Mouse (Mus musculus) layer of hippocampus, adult 18-20 months (tissue): ENCODE measurements around the gene Prkce. TPM values are rescaled to one million over a fixed set of nuclear protein-coding genes. Genes with fewer than 3 reads are reported as not detected.

Experiments
- DNase-seq, 2 experiments: peaks; one replicate each; pipeline ENCODE4 v3.0.0; 2022; ENCODE audit warnings: low spot score in 2 of 2
- total RNA-seq, 2 experiments: library from RNA; stranded (reverse); gene quantifications; 2 replicates each; pipeline ENCODE4 v1.2.3; 2021

The Prkce gene
- total RNA-seq, 2 experiments from 2014 or later: 388 to 410 TPM

DNA sequence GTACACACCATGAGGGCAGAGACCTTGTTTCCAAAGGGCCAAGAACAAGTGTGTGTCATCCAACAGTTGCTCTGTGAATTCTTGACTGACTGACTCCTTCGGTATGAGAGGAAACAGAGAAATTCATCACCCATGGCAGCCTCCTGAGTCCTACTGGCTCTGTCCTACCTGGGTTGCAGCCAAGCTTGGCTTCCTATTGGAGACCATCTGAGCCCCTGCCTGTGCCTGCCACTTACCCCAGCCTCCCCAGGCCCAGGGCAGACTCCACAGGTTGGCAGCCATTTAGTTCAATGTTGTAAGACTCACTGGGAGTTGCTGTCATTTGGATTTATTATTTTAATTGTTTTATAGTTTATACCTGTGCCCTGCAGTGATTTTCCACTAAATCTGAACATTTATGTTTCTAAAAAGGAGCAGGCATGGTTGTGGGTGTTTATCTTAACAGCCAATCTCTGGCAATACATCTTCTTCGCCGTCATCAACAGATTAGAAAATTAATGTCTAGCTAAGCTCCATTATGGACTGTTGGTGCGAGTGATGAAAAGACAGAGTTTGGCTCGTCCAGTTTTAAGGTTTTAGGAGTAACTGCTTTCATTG is 436.4 kb downstream of the Prkce start:
- no peak for DNase-seq

DNA sequence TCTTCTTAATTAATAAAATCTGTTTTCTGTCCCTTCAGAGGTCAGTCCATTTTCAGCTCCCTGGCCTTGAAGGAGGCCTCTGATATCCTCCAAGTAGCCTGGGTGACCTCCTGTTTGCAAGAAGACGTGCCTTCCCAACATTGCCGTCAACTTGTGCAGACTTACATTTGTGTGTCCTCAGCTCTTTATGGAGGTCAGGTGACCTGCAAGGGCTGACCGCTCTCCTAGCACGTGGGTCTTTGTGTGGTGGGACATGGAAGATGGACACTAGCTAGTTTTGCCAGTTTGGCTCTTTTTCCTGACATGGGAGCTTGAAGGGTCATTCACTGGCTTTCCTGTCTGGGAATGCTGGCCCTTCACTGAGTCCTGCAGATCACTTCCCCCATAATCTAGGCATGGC is 440.4 kb downstream of the Prkce start:
- DNase-seq: no peak

DNA sequence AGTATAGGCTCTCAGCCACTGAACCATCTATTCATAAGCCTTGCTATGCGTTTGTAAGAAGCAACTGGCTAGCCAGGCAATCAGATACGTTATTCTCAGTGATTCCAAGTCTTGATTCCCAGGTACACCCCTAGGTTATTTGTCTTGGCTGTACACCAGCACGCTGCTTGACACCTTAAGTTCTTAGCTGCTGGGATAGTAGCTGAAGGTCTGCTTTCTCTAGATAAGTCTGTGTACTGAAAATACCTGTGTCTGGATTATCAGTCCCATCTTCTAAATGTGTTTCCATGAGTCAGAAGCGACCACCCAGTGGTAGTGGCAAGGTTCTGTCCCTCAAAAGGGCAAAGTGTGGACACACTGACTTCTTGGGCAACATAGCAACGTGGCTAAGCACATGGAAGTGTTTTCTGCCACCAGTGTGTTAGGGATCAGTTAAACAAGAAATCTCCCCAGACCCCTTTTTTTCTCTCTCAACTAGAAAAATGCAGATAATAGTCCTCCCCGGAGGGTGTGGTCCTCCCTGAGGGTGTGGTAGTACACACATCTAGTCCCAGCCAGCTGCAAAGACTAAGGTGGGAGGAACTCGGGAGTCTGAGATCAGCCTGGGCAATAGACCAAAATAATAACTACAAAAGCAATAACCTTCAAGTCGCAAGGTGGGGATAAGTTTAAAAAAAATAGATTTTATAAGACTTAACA is 442.8 kb downstream of the Prkce start:
- DNase-seq: no peak

DNA sequence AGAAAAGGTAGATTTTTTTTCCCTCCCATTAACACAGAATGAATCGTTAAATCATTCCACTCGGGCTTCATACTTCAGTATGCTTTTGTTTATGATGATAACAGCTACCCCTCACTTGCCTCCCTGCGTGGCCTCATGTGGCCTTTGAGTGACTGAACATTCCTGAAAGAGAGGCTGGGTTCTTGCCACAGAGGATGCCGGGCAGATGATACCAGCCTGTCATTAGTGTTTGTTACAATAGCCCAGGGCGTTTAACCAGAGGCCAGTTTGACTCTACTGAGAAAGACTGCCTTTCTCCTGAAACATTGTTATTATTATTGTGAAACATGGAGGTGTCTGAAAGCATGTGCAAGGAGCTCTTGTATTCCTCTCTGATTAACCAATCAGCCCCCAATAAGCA is 444.2 kb downstream of the Prkce start:
- DNase-seq: no peak

DNA sequence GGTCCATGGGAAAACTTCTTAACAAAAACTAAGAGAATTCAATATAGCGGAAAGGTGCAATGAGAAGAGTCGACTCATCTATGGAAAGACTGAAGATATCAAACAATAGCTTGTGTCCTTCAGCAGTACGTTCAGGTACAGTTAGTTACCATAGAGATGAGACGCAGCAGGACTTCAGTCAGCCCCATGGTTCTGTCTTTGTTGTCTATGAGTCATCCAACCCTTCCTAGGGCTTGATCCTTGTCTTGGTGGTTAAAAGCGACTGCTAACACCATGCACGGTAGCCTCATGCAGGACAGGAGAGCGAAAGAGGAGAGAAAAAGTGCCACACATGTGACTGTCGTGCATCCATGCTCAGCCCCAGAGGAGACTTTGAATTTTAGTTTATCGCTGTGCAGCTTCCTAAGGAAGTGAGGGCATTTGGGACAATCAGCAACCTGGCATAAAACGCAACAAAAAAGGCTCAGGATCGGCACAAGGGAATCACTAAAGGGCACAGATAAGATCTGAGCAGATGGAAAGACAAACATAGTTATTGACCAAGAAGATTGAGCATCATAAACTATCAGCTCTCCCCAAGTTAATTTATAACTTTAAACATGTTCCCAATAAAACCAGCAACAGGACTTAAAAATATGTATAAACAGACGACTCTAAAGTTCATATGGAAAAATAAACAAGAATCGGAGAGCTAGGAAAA is 448.2 kb downstream of the Prkce start:
- DNase-seq: no peak

DNA sequence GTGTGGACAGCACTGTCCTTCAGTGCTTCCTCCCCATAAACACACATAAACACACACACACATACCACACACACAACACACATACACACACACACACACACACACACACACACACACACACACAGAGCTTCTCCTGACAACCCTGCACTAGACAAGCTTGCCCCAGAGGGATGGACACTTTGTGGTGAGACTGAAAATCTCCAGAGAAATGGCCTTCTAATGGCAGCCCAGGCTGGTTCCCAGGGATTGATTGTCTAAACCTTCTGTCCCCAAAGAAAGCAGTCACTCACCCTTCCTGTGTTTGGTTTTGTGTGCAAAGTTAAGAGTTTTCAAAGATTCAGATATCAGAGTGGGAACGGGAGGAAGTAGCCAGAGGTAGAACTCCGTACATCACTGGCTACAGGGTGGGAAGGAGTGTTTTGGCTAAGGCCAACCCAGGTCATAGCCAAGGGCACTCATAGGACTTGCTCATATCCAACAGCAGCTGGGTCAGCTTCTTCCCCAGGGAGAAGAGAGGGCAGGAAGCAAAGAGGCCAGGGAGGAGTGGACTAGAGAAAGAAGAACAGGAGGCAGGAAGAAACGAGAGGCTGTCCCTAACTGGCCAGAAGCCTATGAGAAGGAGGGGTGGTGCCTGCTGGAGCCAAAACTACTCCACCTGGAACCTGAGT is 450.1 kb downstream of the Prkce start:
- no peak for DNase-seq

DNA sequence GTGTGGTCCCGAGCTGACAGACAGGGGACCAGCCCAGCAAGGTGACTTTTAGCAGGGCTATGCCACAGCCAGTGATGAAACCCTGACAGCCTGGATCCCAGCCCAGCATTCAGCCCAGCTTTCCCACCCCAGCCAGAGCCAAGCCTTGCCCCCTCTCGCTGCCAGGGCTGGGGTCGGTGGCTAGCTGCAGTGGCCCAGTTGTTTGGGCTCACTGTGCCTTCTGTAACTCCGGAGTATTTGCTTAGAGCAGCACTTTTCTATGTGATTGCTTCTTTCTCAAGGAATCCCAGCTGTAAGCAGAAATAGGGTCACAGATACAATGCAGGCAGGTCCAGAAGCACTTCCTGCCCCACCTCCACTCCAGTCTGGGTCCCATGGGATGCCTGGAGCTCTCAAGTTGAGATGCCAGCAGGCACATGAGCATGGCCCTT is 450.9 kb downstream of the Prkce start:
- no peak for DNase-seq

DNA sequence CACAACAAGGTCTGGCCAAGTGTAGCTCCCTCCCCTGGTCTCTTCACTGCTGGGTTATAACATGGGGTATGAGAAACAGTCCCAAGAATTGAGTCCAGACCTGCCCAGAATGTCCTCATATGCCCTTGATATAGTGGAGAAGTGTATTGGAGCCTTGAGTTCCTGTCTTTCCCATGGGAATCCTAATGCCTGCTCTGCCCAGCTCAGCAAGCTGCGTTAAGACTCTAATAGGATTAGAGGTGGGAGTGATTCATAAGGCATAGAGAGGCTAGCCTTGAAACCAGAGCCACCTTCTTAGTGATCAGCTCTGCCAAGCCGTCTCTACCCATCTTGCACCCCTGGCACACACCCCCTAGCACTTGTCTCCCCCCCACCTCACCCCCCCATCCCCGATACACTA is 455.3 kb downstream of the Prkce start:
- DNase-seq: no peak

DNA sequence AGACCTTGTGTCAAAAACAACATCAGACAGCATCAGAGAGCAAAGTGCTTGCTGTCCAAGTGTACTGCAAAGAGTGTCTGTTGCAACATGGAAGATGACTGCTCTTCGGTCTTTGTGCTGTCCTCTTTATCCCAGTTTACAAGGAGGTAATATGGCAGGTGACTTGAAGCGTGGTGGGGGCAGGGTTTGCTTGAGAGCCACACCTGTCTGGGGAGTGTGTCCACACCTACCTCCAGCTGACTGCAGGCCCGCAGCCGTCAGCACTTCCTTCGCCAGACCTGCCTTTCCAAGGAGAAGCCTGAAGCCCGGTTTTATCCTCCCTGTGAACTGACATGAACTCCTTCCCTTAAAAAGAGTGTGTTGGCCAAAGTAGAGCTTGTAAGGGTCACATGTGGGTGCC is 458.9 kb downstream of the Prkce start:
- DNase-seq: no peak

DNA sequence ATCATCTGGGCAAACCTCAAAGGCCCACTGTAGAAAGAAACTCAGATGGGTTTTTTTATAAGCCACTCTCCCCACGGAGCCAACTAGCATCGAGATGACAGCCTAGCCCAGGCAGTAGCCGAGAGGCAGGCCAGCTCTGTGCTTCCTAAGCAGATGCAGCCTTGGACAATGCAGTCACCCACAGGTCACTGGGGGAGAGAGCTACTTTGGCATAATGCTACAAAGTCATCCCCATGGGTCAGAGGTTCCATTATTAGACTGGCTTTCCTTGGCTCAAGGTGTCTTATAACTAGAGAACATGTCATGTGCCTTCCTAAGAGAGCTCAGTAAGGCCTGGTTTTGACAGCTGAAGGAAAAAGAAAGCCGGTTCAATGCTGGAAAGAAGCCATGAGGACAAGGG is 465.5 kb downstream of the Prkce start:
- DNase-seq: no peak

DNA sequence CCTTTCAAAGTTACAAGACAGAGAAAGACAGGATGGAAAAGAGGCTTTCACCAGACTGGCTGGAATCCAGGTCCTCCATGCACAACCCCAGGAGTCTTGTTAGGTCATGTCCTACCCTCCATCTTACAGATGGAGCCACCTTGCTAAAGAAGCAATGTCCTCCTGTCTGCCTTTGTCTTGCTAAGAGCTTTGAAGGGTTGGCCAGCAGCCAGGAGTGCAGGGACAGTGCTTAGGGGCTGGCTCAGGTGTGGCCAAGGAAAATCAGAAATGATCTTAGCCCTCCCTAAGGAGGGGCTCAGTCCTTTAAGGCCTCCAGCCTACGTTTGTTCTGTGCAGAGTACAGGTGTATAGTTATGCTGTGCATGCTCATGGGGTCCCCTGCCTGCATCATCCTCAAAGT is 469.7 kb downstream of the Prkce start:
- DNase-seq: no peak

DNA sequence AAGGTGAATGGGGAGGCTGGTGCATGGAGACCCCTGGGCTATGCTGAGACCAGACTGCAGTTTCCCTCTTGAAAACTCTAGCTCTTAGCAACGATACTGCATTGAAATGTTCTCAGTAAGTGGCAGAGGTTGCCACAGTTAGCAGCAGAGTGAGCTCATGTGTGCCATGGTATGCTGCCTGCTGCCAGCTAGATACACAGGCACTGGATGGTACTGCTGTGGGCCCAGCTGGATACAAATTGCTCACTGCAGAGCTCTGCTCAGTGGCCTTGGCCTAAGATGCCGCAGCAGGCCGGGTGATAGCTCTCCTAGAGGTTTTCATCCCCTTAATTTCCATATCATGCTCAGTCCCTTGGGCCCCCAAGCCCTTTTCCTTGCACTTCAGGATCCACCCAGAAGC is 471.7 kb downstream of the Prkce start:
- DNase-seq: no peak

DNA sequence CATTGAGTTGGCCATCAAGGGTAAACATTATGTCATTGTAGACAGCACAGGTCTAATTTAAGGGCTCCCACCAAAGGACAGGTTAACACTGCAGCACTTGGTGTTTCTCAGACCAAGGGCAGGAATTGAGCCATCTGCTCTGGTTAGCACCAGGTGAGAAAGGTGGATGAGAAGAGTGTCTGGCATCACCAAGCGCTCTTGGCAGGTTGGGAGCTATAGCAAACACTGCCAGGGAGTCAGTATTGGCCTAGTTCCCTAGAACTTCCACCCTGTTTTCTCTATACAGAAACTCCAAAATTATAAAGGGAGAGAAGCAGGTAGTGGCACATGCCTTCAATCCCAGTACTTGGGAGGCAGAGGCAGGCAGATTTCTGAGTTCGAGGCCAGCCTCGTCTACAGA is 479.6 kb downstream of the Prkce start:
- no peak for DNase-seq

DNA sequence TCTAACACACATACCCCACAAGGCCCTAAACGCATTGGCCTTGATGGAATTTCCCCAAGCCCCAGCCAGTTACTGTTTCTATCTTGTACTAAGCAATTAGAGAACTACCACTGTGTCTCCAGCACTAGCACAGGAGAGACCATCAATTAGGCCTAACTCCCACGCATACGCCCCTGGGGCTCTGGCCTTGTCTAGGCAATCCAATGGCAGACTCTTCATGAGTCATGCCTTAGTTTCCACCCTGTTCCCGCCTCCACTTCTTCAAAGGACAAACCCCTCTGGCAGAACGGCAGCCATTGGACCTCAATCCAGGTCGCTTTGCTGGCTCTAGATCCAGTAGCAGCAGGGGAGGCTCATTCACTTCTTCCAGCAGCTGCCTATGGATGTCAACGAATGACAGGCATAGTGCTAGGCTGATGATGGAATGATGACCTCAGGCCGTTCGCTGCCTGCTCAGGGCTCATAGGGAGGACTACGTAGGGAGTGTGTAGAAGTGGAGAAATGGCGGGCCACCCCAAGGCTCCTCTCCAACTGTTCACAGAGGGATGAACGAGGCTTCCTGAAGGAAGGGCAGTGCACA is 481.4 kb downstream of the Prkce start:
- DNase-seq: no peak

DNA sequence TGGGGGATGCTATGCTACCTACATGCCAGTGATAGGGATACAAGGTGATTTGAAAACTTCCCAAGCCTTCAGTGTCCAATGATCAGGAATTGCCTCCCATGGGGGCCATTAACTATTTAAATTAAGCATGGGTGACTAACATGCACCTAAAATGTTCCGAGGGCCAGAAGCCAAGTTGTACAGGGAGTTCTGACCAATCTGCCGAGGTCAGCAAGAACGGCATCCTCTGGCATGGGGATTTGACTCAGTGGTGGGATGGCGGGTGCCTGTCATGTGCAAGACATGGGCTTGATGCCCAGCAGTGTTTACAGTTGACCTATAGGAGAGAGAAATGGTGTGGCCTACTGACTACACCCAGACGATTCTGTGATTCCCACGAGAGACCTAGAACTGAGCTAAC is 482.7 kb downstream of the Prkce start:
- DNase-seq: no peak

DNA sequence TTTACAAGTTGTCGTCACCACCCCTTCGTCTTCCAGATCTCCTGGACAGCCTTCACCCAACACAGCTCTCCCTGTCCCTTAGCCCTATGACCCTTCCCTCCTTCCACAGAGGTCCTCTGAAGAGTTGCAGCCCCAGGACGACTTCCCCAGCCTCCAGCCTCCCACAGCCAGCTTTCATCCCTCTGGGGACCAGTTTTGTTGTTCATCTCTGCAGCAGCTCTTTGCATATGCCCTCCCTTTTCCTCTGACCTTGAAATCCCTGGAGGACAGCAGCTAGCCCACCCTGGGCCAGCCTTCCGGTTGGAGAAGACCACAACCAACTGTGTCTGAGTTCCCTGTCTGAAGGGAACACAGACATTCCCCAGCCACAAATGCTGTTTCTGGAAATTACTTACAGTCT is 483.5 kb downstream of the Prkce start:
- no peak for DNase-seq

DNA sequence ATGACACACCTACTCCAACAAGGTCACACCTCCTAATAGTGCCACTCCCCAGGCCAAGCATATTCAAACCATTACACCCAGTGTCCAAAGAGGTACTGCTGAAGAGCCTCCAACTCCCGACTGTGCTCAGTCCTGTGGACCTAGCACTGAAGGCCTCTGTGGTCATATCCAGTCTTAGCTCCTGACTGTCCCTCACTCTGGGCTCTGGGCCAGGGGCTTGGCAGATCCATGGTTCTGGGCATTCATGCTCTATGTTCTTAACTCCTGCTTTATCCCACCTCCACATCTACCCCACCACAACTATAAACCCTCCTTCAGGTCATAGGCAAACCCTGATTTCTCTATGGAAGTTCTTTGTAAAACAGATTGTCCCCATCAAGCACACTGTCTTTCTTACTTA is 485.2 kb downstream of the Prkce start:
- DNase-seq: no peak

DNA sequence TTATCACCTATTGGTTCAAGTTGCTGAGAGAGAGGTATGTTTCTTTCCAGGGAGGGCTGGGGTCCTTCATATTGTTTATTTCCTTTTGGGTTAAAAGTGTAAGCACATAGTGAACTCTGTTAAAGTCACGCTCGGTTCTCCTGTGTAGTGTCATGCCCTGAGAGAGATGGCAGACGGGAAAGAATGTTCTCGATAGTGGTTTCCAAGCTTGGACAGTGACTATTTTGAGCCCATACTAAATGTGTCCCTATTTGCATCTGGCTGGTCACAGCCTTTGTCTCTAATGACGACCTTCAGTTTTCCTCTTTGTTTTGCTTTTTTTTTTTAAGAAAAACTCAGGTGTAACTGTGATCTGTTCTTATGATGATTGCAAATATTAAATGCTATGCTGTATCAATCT is 488.8 kb downstream of the Prkce start:
- no peak for DNase-seq

DNA sequence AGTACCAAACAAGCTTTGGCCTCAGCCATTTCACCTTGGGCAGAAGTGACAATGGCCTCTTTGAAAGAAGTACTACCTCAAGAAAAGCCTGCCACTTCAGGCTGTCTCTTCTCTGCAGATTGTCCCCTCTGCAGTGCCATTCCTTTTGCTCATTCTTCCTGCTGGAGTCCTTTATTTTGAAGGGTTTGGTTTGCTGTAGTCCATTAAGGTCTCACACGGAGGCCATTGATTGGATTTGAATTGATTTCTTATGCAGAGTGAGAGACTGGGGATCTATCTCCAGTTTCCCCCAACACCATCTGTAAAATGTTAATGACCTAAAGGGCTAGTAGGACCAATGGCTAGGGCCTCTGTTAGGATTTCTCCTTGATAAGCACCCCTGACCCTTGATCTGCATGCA is 494.7 kb downstream of the Prkce start:
- no peak for DNase-seq

DNA sequence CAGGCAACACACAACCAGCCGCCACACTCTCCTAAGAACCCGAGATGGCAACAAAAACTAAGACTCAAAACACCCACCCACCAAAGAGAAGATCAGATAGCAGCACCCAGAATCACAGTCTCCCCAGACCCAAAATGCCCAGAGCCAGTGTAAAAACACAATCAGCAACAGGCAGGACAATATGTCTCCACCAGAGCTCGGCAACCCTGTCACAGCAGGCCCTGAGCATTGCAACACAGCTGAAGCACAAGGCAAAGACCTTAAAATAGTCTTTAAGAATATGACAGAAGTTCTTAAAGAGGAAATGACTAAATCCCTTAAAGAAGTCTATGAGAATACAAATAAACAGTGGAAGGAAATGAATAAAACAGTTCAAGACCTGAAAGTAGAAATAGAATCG is 495.9 kb downstream of the Prkce start:
- no peak for DNase-seq

DNA sequence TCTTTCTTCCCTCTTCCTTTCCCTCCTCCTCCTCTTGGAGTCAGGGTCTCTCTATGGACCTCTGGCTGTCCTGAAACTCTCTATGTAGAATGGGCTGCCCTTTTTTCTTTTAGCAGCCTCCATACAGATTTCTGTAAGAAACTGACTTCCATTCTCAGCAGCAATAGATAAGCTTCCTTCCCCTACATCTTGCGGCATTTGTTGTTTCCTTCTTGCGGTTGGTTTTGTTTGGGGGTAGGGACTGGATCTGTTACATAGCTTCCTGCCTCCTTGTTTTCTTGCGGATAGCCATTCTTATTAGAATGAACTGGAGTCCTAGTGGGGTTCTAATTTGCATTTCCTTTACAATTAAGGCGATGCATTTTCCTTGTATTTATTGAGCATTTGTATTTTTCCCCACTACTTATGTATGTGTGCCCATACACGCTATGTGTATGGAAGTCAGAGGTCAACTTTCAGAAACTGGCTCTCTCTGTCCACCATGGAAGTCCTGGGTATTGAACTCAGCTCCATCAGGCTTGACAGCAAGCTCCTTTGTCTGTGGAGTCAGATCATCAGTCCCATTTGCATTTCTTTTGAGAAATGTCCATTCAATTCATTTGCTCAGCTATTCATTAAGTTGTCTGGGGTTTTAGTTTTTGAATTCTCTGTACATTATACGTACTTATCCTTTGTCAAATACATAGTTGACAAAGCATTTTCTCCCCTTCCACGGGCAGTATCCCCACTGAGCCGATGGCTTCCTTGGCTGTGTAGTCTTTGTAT is 500.4 kb downstream of the Prkce start:
- no peak for DNase-seq
